ENCODE assay signal across 14 mouse cellular contexts in the genomic region with DNA sequence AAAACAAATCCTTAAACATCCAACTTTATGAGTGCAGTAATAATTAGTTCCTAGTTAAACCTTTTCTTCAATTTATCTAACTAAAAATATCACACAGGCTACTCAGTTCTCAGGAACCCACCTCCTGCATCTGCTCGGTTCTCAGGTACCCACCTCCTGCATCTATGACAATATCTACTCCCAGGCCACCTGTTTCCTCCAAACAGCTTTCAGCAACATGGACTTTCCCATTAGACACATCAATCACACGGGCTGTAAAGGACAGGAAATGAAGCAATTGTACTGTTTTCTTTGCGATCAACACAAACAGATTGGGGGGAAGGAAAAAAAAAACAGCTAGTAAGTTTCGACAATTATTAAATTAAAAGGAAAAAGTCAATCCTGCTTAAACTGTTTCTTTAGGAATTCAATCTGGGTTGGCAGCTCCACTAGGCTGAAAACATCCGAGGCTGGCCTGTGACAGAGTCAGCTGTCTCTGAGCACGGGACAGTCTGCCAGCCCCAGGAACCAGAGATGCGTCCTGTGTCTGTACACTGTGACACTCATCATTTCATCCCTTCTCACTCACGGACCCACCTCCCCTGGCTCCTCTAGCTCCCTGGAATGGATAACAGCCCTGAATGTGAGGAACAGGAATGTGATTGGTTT. TPM values are rescaled to one million over a fixed set of nuclear protein-coding genes. Genes with fewer than 3 reads are reported as not detected.
DNase-seq lines count a peak whose midpoint lies in the region; ATAC-seq lines count a peak whose summit lies in the region.
"Had no signal": no experiment of that assay in that cellular context is flagged by ENCODE, and none has a peak within 500 bp of the region (broad histone marks: within the 10 kb centered on the region; RNA-seq: fewer than 3 reads in every experiment).

No protein-coding gene starts in this region.

- no peak for ATAC-seq in megakaryocyte, adult 5-6 weeks (ENCODE audit: poor library complexity, severe bottlenecking)
- ATAC-seq in intestine, embryonic 16.5 days = peak; percentile 41
- ATAC-seq in CD4-positive, CD25-positive, alpha-beta regulatory T cell, adult 4 months = no peak

- H3K36me3 ChIP-seq in megakaryocyte, embryonic 14.5 days (replicated peaks; ENCODE audit: low read length) = peaks cover 79% of the 10 kb centered on the region
- peaks cover 9% of the 10 kb centered on the region for H3K36me3 ChIP-seq in intestine, embryonic 16.5 days (ENCODE audit: control insufficient read depth, insufficient read depth, low read length)

- H3K9me3 ChIP-seq in megakaryocyte, embryonic 14.5 days = no peaks in the 10 kb centered on the region
- H3K9me3 ChIP-seq in intestine, embryonic 16.5 days (ENCODE audit: control insufficient read depth, low read length) = no peaks in the 10 kb centered on the region
- H3K9me3 ChIP-seq: forebrain, embryonic 15.5 days; hindbrain, embryonic 15.5 days; limb, embryonic 13.5 days; midbrain, embryonic 13.5 days; neural tube, embryonic 12.5 days had no signal

- H3K4me3 ChIP-seq in megakaryocyte, embryonic 14.5 days (replicated peaks) = peak overlapping the region; percentile 38
- no peak overlapping the region for H3K4me3 ChIP-seq in intestine, embryonic 16.5 days (ENCODE audit: low read length)
- H3K4me3 ChIP-seq: forebrain, embryonic 15.5 days; hindbrain, embryonic 15.5 days; limb, embryonic 13.5 days; midbrain, embryonic 13.5 days; neural tube, embryonic 12.5 days had no signal

- peak; percentile 45 for DNase-seq in gastrocnemius, adult 18-20 months (ENCODE audit: low spot score)
- DNase-seq in gastrocnemius, postnatal 4 days (ENCODE audit: low spot score in 2 of 2) = no peak
- DNase-seq in kidney, adult 9 months = peak; percentile 30
- no peak for DNase-seq in kidney, postnatal 4 days

- H3K9ac ChIP-seq in intestine, embryonic 16.5 days (ENCODE audit: low read depth, low read length) = no peak overlapping the region
- H3K9ac ChIP-seq: forebrain, embryonic 15.5 days; hindbrain, embryonic 15.5 days; limb, embryonic 13.5 days; midbrain, embryonic 13.5 days; neural tube, embryonic 12.5 days had no signal

- no peaks in the 10 kb centered on the region for H3K27me3 ChIP-seq in megakaryocyte, embryonic 14.5 days (replicated peaks)
- H3K27me3 ChIP-seq in intestine, embryonic 16.5 days (replicated peaks; ENCODE audit: control insufficient read depth, insufficient read depth, low read length) = no peaks in the 10 kb centered on the region
- H3K27me3 ChIP-seq: forebrain, embryonic 15.5 days; hindbrain, embryonic 15.5 days; limb, embryonic 13.5 days; midbrain, embryonic 13.5 days; neural tube, embryonic 12.5 days had no signal

- H3K4me2 ChIP-seq in intestine, embryonic 16.5 days (ENCODE audit: low read depth, low read length) = no peak overlapping the region
- H3K4me2 ChIP-seq: forebrain, embryonic 15.5 days; heart, embryonic 11.5 days; hindbrain, embryonic 15.5 days; limb, embryonic 13.5 days; midbrain, embryonic 13.5 days; neural tube, embryonic 12.5 days had no signal

- 55% methylated on average over 8 of the region's 8 CpGs for WGBS in intestine, embryonic 16.5 days

- H3K4me1 ChIP-seq in megakaryocyte, embryonic 14.5 days = peaks cover 34% of the 10 kb centered on the region
- no peaks in the 10 kb centered on the region for H3K4me1 ChIP-seq in intestine, embryonic 16.5 days (ENCODE audit: control insufficient read depth, insufficient read depth, low read length)
- H3K4me1 ChIP-seq: forebrain, embryonic 15.5 days; hindbrain, embryonic 15.5 days; limb, embryonic 13.5 days; neural tube, embryonic 12.5 days had no signal

- H3K27ac ChIP-seq in intestine, embryonic 16.5 days (ENCODE audit: low read length) = no peak overlapping the region; the same call in 1 of the 2 replicates
- H3K27ac ChIP-seq: forebrain, embryonic 15.5 days; hindbrain, embryonic 15.5 days; limb, embryonic 13.5 days; midbrain, embryonic 13.5 days; neural tube, embryonic 12.5 days had no signal

RNA-seq across cellular contexts. Expression of gene Donson, which starts 6.7 kb away (rescaled TPM):
- 1 to 10 TPM; 1.1 TPM for total RNA-seq in gastrocnemius, adult 18-20 months (2021)
- 1 to 10 TPM; 6.9 to 9.6 TPM for total RNA-seq in gastrocnemius, postnatal 4 days (2021)
- polyA plus RNA-seq in megakaryocyte, embryonic 14.5 days (2012; ENCODE audit: insufficient read depth, low replicate concordance) = 4.6 and 11.1 TPM in 2 replicates
- 17.8 and 32.6 TPM in 2 replicates for total RNA-seq in megakaryocyte, adult 5-6 weeks (2015)
- total RNA-seq in megakaryocyte, adult 5-6 weeks (2017) = 23.5 and 50.1 TPM in 2 replicates
- polyA plus RNA-seq in intestine, embryonic 16.5 days (2015; fragmentation: Nextera tagmentation; extraction: Ambion mirVana) = 12.0 and 12.2 TPM in 2 replicates
- polyA plus RNA-seq in CD4-positive, CD25-positive, alpha-beta regulatory T cell, adult 4 months (2017; shearing (Covaris generic)) = 10 to 100 TPM; 13.4 to 31.8 TPM

RNA-seq across cellular contexts. Expression of gene Cryzl1, which starts 33.5 kb away (rescaled TPM):
- total RNA-seq in gastrocnemius, adult 18-20 months (2021) = 10 to 100 TPM; 11.4 to 15.6 TPM
- 10 to 100 TPM; 26.6 to 27.2 TPM for total RNA-seq in gastrocnemius, postnatal 4 days (2021)
- 9.9 TPM in 1 of 2 replicates, not detected in the other for polyA plus RNA-seq in megakaryocyte, embryonic 14.5 days (2012; ENCODE audit: insufficient read depth, low replicate concordance)
- 61.0 and 73.7 TPM in 2 replicates for total RNA-seq in megakaryocyte, adult 5-6 weeks (2015)
- total RNA-seq in megakaryocyte, adult 5-6 weeks (2017) = 66.0 and 69.4 TPM in 2 replicates
- polyA plus RNA-seq in intestine, embryonic 16.5 days (2015; fragmentation: Nextera tagmentation; extraction: Ambion mirVana) = 66.9 and 69.4 TPM in 2 replicates
- polyA plus RNA-seq in CD4-positive, CD25-positive, alpha-beta regulatory T cell, adult 4 months (2017; shearing (Covaris generic)) = 10 to 100 TPM; 65.7 to 82.1 TPM

RNA-seq across cellular contexts. Expression of gene Itsn1, which starts 33.8 kb away (rescaled TPM):
- total RNA-seq in gastrocnemius, adult 18-20 months (2021) = 10 to 100 TPM; 62.8 to 63.5 TPM
- 10 to 100 TPM; 80.4 to 82.9 TPM for total RNA-seq in gastrocnemius, postnatal 4 days (2021)
- polyA plus RNA-seq in megakaryocyte, embryonic 14.5 days (2012; ENCODE audit: insufficient read depth, low replicate concordance) = 24.6 and 49.2 TPM in 2 replicates
- 12.0 and 15.6 TPM in 2 replicates for total RNA-seq in megakaryocyte, adult 5-6 weeks (2015)
- total RNA-seq in megakaryocyte, adult 5-6 weeks (2017) = 12.5 and 24.2 TPM in 2 replicates
- 10.5 and 13.1 TPM in 2 replicates for polyA plus RNA-seq in intestine, embryonic 16.5 days (2015; fragmentation: Nextera tagmentation; extraction: Ambion mirVana)
- 1 to 10 TPM; 2.1 to 2.4 TPM for polyA plus RNA-seq in CD4-positive, CD25-positive, alpha-beta regulatory T cell, adult 4 months (2017; shearing (Covaris generic))

RNA-seq across cellular contexts. Expression of gene Son, which starts 47.9 kb away (rescaled TPM):
- total RNA-seq in gastrocnemius, adult 18-20 months (2021) = 10 to 100 TPM; 92.4 to 97.4 TPM
- 100 to 1,000 TPM; 169 to 203 TPM for total RNA-seq in gastrocnemius, postnatal 4 days (2021)
- polyA plus RNA-seq in megakaryocyte, embryonic 14.5 days (2012; ENCODE audit: insufficient read depth, low replicate concordance) = 31.9 and 42.5 TPM in 2 replicates
- total RNA-seq in megakaryocyte, adult 5-6 weeks (2015) = 271 and 279 TPM in 2 replicates
- 160 and 200 TPM in 2 replicates for total RNA-seq in megakaryocyte, adult 5-6 weeks (2017)
- 69.8 and 76.6 TPM in 2 replicates for polyA plus RNA-seq in intestine, embryonic 16.5 days (2015; fragmentation: Nextera tagmentation; extraction: Ambion mirVana)
- 100 to 1,000 TPM; 153 to 230 TPM for polyA plus RNA-seq in CD4-positive, CD25-positive, alpha-beta regulatory T cell, adult 4 months (2017; shearing (Covaris generic))

RNA-seq across cellular contexts. Expression of gene Gart, which starts 48.5 kb away (rescaled TPM):
- total RNA-seq in gastrocnemius, adult 18-20 months (2021) = 10 to 100 TPM; 60.8 to 64.6 TPM
- 10 to 100 TPM; 73.3 to 83.7 TPM for total RNA-seq in gastrocnemius, postnatal 4 days (2021)
- polyA plus RNA-seq in megakaryocyte, embryonic 14.5 days (2012; ENCODE audit: insufficient read depth, low replicate concordance) = 26.0 and 173 TPM in 2 replicates
- 59.0 and 62.7 TPM in 2 replicates for total RNA-seq in megakaryocyte, adult 5-6 weeks (2015)
- 98.1 and 115 TPM in 2 replicates for total RNA-seq in megakaryocyte, adult 5-6 weeks (2017)
- 85.2 and 99.7 TPM in 2 replicates for polyA plus RNA-seq in intestine, embryonic 16.5 days (2015; fragmentation: Nextera tagmentation; extraction: Ambion mirVana)
- polyA plus RNA-seq in CD4-positive, CD25-positive, alpha-beta regulatory T cell, adult 4 months (2017; shearing (Covaris generic)) = 10 to 100 TPM; 60.1 to 96.6 TPM

Comparison
In these comparisons a context has a peak if more than half of its experiments do, and no peak if none do; other contexts are left out.
1. DNase-seq: peak in gastrocnemius, adult 18-20 months (single experiment) and kidney, adult 9 months (single experiment); none in gastrocnemius, postnatal 4 days (0 of 2) and kidney, postnatal 4 days (0 of 2).